Mouse (Mus musculus) ES-Bruce4 (cell line): ENCODE data around the gene Chst15. TPM values are rescaled to one million over a fixed set of nuclear protein-coding genes. Genes with fewer than 3 reads are reported as not detected.

ENCODE experiments used
- H3K27ac ChIP-seq: 2 replicates; pipeline ENCODE4 v1.5.1; 2012; ENCODE audit warnings: low read length, inconsistent platforms; ENCODE audit not compliant: insufficient read depth
- H3K27me3 ChIP-seq: 2 replicates; pipeline ENCODE4 v1.6.1; 2012; ENCODE audit warnings: mild to moderate bottlenecking, low read length, inconsistent platforms; ENCODE audit not compliant: control insufficient read depth, poor library complexity, insufficient read depth, severe bottlenecking
- H3K36me3 ChIP-seq: 2 replicates; pipeline ENCODE4 v1.6.1; 2012; ENCODE audit warnings: inconsistent platforms, mild to moderate bottlenecking, low read length, moderate library complexity; ENCODE audit not compliant: control insufficient read depth, poor library complexity, insufficient read depth, severe bottlenecking
- H3K4me1 ChIP-seq: one replicate; pipeline ENCODE4 v1.8.1; 2011; ENCODE audit warnings: low read length; ENCODE audit not compliant: control insufficient read depth, insufficient read depth
- H3K4me3 ChIP-seq: 2 replicates; pipeline ENCODE4 v1.5.1; 2011; ENCODE audit warnings: low read depth, mild to moderate bottlenecking, low read length
- H3K9ac ChIP-seq: 2 replicates; pipeline ENCODE4 v1.6.1; 2012; ENCODE audit warnings: low read depth, mild to moderate bottlenecking, inconsistent platforms; ENCODE audit not compliant: poor library complexity, severe bottlenecking
- H3K9me3 ChIP-seq: replicated peaks from 2 replicates; pipeline ENCODE4 v1.6.1; 2012; ENCODE audit warnings: mild to moderate bottlenecking, low read length, inconsistent platforms; ENCODE audit not compliant: control insufficient read depth, poor library complexity, insufficient read depth, severe bottlenecking
- CTCF ChIP-seq: IDR thresholded peaks from one replicate; pipeline ENCODE4 v1.8.1; 2011; ENCODE audit warnings: low read depth, low read length
- EP300 ChIP-seq: IDR thresholded peaks from 2 replicates; pipeline ENCODE4 v1.6.1; 2011; ENCODE audit warnings: low read depth, low read length; ENCODE audit not compliant: insufficient read depth
- POLR2A ChIP-seq: IDR thresholded peaks from one replicate; pipeline ENCODE4 v1.8.1; 2011; ENCODE audit warnings: low read length; ENCODE audit not compliant: insufficient read depth
- polyA plus RNA-seq: library from polyadenylated mRNA; stranded (reverse); fragments of >200 nt; gene quantifications from 2 replicates; pipeline ENCODE4 v1.2.4, GENCODE M21; 2011; ENCODE audit warnings: low read depth; ENCODE audit not compliant: missing spikeins, insufficient read depth, insufficient read length

The Chst15 gene
- polyA plus RNA-seq, 1 experiment, result 15.4 TPM

DNA sequence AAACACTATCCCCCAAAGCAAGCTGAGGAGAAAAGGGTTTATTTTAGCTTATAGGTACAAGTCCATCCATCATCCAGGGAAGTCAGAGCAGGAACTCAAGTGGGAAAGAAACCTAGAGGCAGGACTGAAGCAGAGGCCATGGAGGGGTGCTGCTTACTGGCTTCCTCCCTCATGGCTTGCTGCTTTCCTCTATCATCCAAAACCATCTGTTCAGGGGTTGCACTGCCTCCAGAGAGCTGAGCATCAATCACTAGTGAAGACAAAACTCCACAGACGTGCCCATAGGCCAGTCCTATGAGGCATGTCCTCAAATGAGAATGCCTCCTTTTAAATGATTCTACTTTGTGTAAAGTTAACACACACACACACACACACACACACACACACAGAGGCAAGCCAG, 13.2 kb upstream of the Chst15 start:
- TF ChIP-seq EP300, result no peak
- TF ChIP-seq POLR2A, result no peak
- TF ChIP-seq CTCF, result no peak
- Histone ChIP-seq H3K36me3 (no peaks in the 10 kb centered on the region), H3K4me1 (no peaks in the 10 kb centered on the region), H3K9ac (no peak overlapping the region), H3K4me3 (no peak overlapping the region), H3K27me3 (no peaks in the 10 kb centered on the region; the same call in 1 of the 2 replicates), H3K27ac (no peak overlapping the region), H3K9me3 (no peaks in the 10 kb centered on the region)

DNA sequence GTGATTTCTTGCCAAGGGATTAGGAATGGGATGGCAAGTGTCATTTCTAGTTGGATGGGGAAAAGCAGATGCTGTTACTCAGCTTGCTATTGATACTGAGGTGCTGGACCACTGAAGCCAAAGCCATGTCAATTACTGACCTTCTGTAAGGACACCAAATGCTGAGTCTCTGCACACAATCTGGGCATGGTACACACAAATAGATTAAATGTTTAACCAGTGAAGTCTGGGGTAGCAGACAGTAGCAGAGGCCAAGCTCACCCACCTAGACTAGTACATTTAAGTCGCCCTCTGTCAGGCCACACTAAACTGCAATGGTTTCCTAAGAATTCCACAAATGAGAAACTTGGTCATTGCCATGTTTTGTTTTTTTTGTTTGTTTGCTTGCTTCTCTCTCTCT, 11.6 kb upstream of the Chst15 start:
- Histone ChIP-seq H3K4me1 (no peaks in the 10 kb centered on the region), H3K27ac (no peak overlapping the region), H3K9ac (no peak overlapping the region), H3K4me3 (no peak overlapping the region), H3K36me3 (no peaks in the 10 kb centered on the region), H3K27me3 (no peaks in the 10 kb centered on the region; the same call in 1 of the 2 replicates), H3K9me3 (no peaks in the 10 kb centered on the region)
- TF ChIP-seq CTCF (no peak), EP300 (no peak)

DNA sequence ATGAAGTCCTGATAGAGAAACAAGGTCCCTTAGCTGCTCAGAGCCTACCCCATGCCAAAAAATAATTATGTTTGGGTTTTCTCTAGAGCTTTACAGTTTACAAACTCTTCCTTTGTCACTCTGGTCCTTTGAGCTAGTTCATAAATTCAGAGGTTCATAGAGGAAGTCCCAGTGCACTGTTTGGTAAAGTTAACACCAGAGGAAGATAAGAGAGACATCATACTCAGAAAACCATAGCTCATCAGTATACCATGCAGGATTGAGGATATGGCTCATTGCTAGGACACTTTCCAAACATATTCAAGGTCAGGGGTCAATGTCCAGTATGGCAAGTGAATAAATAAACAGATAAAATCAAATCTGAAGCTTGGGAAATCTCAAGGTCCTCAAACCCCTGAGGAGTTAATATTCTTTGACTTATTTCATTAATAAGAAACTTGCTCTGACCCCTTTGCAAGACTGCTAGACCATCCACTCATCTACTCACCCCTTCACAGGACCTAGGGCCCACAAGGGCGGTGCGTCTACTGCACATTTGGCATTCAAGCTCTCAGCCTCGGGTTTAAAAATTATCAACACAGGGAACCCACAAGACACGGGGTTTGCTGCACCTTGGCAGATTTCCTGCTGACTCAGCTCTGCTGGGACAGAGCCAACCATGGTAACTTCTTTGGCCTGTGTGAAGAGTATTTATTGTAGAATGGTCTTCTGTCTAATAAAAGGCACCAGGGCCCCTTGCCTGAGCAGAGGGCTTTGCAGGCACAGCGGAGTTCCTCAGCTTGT, 8.7 kb upstream of the Chst15 start:
- Histone ChIP-seq H3K27me3 (no peaks in the 10 kb centered on the region; the same call in 1 of the 2 replicates), H3K4me1 (no peaks in the 10 kb centered on the region), H3K36me3 (no peaks in the 10 kb centered on the region), H3K4me3 (no peak overlapping the region), H3K27ac (no peak overlapping the region), H3K9me3 (no peaks in the 10 kb centered on the region; the same call in 1 of the 2 replicates), H3K9ac (no peak overlapping the region)
- TF ChIP-seq CTCF, result no peak
- no peak for TF ChIP-seq POLR2A
- TF ChIP-seq EP300, result no peak

- no peak overlapping the region for H3K4me3 ChIP-seq
- H3K9me3 ChIP-seq, result no peaks in the 10 kb centered on the region; the same call in 1 of the 2 replicates
- no peak overlapping the region for H3K27ac ChIP-seq
- TF ChIP-seq POLR2A, result no peak
- TF ChIP-seq EP300, result no peak
- no peak for TF ChIP-seq CTCF
- H3K9ac ChIP-seq, result no peak overlapping the region
- H3K4me1 ChIP-seq, result no peaks in the 10 kb centered on the region
- H3K36me3 ChIP-seq, result no peaks in the 10 kb centered on the region
- no peaks in the 10 kb centered on the region; the same call in 1 of the 2 replicates for H3K27me3 ChIP-seq
These were observed 6.4 kb upstream of the Chst15 start for GRCm38 (mm10) chr7:132323430-132323829.

GRCm38 (mm10) chr7:132321392-132321958, 4.4 kb upstream of the Chst15 start:
- Histone ChIP-seq H3K4me3 (no peak overlapping the region), H3K9me3 (no peaks in the 10 kb centered on the region; the same call in 1 of the 2 replicates), H3K27ac (no peak overlapping the region), H3K36me3 (no peaks in the 10 kb centered on the region), H3K27me3 (peaks cover 2% of the 10 kb centered on the region; the same call in 1 of the 2 replicates), H3K9ac (no peak overlapping the region), H3K4me1 (no peaks in the 10 kb centered on the region)
- TF ChIP-seq EP300 (no peak), POLR2A (no peak), CTCF (no peak)
